Mouse (Mus musculus): ENCODE measurements around the gene Parl.

The Parl gene

DNA sequence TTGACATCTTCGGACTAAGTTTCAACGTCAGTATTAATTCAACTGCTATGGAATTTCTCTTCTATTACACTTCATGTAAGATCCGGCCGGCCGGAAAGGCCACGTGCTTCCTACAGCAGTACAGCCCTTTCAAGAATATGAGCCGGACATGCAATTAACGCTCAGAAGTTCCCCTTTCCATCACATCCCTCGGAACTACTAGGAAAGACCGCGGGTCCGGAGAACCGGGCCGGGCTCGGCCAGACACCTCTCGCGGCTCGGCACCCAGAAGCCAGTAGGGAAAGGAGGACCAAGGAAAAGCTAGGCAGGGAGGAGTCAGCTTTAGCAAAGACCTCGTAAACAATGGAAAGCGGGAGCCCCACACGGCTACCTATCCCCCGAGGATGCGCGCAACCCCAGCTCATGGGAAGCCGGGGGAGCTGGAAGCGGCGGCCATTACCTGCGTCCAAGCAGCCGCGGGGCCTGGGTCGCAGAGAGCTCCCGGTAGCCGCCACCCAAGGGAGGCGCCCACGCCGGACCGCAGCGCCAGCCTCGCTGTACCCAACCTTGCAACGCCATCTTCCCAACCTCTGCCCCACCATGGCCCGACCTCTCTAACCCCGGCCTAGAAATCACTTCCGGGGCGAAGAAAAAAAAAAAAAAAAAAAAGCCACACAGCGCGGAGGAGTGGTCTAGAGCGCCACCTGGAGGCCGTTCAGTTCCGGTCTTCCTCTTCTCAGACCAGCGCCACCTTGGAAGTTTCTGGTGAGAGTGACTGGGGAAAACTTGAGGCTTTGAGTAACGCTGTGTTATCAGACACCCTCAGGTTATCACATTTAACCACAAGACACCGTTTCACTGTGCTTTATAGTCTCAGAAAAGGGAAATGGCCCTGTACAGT, at the start of gene Parl:
Gene Parl, minus strand, starts transcription at position 618 of the 880 bp plus-strand sequence.
- DNase-seq (ENCODE audit: low spot score): peak; percentile 85

DNA sequence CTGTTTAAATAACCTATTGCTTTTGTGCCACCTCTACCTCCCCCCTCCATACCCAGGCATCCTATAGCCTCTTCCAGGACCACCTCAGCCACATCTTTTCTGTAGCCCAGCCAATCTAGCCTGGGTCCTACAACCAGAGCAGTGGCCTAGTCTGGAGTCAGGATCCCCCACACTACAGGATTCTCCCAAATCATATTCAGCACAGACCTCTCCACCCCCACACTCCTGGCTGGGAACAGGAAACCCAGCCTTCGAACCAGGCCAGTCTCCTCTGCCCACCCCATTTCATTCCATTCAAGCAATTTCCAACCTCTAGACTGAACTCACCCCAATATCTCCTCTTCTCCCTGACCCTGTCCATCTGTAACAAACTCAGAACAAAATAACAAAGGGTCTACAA, 43.3 kb upstream of the Parl start:
- DNase-seq (ENCODE audit: low spot score): no peak

DNA sequence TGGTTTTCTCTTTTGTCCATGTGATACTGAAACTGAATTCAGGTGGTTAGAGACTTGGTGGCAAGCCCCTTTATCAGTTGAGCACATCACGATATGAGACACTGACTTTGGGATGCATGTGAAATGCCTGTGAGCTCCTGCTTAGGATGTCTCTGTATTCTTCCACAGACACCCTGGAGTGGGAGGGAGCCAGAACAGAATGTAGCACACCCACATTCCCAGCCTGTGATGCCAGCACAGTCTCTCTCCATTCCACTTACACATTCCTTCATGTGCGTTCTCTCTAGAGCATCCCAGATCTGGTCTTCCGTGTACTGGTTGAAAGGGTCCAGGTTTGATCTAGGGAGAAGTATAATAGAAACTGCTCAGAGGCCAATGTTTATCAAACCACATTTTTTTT, 36.4 kb upstream of the Parl start:
- DNase-seq (ENCODE audit: low spot score): no peak

DNA sequence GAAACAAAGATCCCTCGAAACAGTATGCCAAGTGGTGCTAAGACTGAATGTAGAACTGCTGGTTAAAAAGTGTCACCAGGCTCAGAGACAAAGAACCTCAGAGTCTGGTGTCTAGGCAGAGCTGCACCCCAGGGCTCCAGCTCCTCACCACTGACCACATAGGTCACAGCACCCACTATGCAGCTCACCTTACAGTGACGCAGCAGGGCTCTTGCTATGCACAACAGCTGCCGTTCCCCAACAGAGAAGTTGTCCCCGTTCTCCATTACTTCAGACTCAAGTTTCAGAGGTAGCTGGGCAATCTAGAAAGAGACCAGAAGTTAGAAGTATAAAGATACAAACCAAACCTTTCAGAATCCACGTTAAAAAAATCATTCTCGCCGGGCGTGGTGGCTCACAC, 32.7 kb upstream of the Parl start:
- DNase-seq (ENCODE audit: low spot score): no peak

DNA sequence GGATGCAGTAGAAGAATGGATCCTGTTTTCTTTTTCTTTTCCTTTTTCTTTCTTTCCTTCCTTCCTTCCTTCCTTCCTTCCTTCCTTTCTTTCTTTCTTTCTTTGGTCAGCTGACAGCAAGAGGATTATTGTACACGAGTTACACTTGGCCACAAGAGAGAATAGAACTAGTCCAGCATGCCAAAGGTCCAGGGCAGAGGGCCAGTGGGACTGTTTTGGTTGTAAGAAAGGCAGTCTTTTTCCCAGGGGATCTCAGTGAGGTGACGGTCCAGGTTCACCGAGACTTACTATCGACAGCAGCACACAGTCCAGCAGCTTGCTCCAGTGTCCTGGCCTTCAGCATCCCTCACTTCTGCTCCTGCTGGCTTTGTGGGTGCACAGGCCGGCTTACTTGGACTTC, 26.1 kb upstream of the Parl start:
- DNase-seq (ENCODE audit: low spot score): no peak

DNA sequence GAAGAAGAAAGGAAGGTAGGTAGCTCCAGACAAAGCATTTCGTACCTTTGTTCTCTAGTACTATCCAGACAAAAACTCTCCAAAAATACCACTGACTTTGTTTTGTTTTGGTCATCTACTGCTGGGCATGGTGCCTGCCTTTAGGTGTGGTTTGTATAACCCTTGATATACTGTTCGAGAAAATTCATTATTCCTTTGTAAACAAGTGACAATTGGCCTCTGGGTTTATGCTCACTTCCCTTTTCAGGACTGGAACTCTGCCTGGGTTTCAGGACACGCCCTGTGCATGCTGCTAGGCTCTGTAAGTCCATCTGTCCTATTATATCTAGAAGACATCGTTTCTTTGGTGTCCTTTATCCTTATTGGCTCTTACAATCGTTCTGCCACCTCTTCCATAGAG, 23.1 kb upstream of the Parl start, which contains the start of gene Cyp2ab1:
Gene Cyp2ab1, minus strand, starts transcription at position 119 of the 400 bp plus-strand sequence.
- DNase-seq (ENCODE audit: low spot score): no peak

DNA sequence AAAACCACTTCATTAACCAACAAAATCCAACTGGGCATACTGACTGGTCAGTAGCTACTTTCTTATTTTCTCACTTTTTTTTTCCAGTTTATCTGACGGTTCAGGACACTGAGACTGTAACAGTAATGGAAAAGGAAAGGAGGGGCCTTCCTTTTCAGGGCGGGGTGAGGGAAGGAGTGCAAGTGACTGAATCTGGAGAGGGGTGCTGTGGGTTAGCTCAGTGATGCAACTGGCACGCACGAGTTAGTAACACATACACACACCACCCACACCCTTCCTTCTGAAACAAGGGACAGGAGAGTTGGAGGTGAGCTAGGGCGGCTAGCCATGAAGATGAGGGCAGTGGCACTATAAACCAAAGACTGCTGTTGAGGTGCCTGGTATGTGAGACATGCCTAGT, 21.7 kb upstream of the Parl start:
- no peak for DNase-seq (ENCODE audit: low spot score)

DNA sequence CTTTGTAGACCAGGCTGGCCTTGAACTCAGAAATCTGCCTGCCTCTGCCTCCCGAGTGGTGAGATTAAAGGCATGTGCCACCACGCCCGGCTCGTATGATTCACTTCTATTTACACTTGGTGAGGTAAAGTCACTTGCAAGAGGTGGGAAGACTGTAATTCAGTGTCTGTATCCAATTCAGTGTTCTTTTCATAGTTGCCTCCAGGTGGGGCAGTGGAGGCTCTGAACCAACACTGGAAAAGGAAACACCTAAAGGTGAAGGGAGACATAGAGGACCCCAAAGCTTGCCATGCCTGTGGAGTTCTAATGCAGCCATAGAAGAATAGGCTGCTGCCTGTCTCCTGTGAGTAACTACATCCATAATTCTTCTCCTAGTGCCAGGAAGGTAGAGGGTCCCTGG, 20.1 kb upstream of the Parl start:
- DNase-seq (ENCODE audit: low spot score): no peak

DNA sequence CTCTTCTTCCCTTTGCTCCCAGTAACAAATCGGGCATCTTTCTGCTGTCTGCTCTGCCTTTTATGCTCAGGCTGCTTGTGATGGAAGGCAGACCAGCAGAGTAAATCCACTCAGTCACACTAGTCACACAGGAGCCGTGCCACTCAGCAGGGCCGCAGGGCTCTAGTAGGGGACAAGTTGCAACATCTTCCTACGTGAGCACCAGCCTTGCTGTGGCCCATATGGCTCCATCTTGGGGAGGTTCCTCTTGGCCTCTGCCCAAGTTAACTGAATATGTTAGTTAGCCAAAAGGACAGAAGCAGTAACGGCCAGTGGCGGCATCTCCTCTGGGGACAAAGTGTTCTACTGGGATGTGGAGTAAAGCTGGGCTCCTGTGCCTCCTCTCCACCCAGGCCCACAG, 14.6 kb upstream of the Parl start:
- no peak for DNase-seq (ENCODE audit: low spot score)

DNA sequence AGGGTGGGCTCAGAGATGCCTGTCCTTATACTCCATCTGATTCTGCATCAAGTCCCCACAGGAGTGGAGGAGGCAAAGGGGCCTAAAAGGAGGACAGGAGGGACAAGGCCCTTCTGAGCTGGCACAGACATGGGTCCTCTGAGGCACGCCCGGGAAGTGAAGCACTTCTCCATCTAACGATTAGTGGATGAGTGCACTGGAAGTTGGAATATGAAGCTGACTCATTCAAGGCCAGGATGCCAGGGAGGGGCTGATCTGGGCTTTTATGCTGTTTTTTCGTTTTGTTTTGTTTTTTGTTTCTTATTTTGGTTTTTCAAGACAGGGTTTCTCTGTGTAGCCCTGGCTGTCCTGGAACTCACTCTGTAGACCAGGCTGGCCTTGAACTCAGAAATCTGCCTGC, 13.1 kb upstream of the Parl start:
- DNase-seq (ENCODE audit: low spot score): no peak

DNA sequence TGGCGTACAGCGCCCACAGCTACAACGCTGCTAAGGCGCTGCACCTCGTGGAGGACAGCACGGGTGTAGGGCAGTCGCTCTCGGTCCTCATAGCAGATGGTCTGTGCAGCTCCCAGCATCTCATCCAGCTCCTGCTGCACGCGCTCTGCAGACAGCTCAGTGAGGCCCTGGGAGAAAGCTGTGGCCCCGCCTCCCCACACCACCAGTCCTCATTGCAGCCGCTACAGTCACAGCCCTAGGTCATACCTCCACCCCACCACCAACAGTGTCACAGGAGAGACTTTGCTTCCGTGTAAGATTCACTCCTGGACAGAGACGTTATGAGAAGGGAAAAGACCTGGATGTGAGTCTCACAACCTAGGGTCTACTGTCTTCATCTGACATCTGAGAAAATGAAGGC, 10.1 kb upstream of the Parl start:
- DNase-seq (ENCODE audit: low spot score): no peak

DNA sequence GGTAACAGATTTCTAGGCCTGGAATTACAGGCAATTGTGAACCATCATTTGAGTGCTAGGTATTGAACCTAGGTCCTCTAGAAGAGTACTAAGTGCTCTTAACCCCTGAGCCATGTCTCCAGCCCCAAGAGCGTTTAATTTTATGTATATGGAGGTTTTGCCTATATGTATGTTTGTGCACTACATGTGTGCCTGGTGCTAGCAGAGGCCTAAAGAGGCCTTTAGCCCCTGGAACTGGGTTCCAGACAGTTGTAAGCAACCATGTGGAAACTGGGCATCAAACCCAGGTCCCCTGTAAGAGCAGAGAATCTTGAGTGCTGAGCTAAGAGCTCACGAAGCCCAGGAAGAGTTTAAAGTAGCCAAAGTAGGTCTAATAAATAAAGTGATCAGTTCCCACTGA, 2.1 kb downstream of the Parl start:
- no peak for DNase-seq (ENCODE audit: low spot score)

DNA sequence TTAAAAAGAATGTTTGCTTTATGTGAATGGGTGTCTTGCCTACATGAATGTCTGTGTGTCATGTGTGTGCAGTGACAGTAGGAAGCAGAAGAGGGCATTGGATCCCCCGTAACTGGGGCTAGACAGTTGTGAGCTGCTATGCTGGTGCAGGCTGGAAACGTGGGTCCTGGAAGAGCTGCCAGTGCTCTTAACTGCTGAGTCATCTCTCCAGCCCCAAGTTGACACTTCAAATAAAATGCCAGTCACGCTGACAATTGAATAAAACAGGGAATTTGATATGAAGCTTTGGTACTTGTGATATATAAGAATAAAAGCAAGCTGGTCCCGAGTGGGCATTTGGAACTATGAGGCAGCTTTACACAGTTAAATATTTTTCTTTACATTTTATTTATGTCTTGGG, 21.9 kb downstream of the Parl start:
- no peak for DNase-seq (ENCODE audit: low spot score)

DNA sequence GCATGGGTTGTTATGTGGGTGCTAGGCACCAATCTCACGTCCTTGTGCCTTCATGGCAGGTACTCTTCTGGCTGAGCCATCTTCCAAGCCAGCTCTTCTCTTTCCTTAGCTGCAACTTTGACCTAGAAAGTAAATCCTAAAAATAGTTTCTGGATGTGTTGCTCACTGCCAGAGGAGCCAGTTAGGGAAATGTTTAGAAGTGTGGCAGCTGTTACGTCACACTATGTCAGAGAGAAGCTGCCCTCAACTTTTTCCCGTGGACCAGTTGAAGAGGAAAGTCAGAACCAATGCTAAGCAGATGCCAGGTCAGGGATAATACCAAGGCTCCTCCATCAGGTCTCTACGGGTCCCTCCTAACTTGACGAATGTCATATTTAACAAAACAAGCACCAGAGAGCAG, 22.8 kb downstream of the Parl start:
- DNase-seq (ENCODE audit: low spot score): no peak

DNA sequence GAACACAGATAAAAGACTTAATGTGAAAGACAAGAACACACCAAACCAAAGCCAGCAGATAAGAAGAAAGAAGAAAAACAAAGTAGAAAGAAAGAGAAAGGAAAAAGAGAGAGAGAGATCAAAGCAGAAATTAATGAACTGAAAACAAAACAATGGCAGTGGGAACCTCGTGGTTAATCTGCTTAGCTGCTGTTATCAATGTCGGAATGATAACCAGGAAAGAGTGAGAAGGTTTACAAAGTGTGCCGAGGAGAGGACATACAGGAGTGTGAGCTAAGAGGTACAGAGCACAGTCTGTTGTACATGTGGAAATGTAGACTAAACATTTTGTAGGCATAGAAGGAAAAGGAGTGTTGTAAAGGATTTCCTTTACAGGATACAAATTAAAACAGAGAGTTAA, 29.2 kb downstream of the Parl start:
- no peak for DNase-seq (ENCODE audit: low spot score)

DNA sequence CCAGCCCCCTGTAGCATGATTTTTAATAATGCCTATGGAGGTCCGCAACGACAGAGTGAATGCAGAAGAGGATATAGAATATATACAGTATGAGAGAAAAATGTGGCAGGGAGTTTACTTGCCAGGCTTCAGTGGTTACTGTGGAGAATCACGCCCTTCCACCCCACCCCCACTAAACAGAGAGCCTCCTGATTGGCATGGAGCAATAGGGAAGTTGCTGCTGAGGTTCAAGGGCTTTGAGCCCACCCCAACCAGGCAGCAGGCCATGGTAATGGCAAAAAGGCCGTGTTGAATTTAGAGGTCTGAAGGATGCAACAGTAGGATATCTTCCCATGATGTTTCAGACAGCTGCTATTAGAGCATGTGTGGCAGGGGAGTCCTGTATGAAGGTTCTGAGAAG, 30.8 kb downstream of the Parl start:
- DNase-seq (ENCODE audit: low spot score): no peak

DNA sequence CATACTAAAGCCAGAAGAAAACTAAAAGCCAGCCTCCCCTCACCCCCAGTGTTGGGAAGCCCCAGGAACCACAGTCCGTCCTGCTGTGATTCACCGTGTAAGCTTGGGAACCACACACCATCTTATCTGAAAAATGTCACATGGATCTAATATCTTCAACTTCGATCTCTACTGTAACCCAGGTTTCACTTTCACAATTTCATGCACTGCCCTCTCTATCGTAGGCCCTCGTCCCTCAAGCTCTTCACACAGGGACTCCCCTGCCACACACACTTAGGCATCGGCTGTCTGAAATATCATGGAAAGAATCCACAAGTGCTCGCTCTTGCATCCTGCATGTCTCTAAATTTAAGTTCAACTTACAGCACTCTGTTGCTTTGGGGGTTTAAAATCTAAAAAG, 37.1 kb downstream of the Parl start:
- no peak for DNase-seq (ENCODE audit: low spot score)

DNA sequence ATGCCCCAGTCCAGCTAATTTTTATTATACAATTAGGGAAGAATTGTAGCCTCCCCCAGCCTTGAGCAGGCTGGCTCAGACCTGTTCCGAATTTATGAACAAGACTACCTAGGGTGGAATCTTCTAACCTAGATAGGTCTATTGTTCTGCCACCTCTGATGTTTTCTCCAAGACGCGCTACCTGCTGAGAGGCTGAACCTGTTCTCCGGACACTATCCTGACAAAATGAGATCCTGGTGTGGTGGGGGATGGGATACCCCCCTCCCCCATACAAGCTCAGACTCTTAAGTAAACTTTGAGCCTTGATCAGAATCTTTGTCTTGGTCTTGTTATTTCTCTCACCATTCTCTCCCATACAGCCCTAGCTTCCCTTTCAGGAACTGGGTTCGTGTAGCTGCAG, 44.3 kb downstream of the Parl start:
- no peak for DNase-seq (ENCODE audit: low spot score)

DNA sequence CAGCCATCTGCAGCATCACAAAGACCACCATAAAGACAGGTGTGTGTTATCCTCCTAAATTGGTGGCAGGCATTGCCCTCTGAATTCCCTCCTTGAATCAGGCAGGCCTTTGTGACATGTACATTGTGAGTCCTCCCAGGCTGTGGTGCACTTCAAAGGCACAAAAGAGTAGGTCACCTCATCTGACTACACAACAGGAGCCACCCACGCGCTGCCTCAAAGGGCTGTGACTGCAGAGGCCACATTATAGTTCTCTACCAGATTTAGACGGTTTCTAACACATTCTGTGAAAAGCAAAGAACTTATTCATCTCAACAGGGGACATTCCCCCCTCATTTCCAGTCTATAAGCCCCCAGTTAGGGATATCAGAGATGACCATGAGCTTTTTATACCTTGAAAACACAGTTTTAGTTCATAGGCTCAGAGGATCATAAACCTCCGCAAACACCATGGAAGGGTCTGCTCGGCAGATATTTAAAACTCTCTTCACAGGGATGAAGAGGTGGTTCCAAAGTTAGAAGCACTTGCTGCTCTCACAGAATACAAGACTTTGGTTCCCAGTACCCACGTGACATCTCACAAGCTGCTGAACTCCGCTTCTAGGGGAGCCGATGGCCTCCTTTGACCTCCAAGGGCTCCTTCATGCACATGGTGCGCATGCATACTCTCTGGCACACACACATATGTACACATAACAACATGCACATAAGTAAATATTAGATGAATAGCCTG, 53.6 kb downstream of the Parl start:
- DNase-seq (ENCODE audit: low spot score): no peak

DNA sequence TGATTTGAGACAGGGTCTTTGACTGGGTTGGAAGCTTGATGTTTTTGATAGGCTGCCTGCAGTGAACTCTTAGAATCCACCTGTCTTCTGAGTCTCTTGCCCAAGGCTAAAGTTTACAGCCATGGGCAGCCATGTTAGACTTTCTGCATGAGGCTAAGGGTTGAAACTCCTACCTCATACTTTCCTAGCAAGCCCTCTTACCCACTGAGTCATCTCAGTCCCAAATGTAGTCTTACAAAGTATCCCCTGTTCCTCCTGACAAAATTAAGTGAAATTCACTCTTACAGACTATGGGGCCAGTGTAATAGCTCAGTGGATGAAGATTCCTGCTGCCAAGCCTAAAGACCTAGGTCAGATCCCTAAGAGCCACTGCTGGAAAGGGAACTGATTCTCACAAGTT, 55.1 kb downstream of the Parl start:
- no peak for DNase-seq (ENCODE audit: low spot score)

DNA sequence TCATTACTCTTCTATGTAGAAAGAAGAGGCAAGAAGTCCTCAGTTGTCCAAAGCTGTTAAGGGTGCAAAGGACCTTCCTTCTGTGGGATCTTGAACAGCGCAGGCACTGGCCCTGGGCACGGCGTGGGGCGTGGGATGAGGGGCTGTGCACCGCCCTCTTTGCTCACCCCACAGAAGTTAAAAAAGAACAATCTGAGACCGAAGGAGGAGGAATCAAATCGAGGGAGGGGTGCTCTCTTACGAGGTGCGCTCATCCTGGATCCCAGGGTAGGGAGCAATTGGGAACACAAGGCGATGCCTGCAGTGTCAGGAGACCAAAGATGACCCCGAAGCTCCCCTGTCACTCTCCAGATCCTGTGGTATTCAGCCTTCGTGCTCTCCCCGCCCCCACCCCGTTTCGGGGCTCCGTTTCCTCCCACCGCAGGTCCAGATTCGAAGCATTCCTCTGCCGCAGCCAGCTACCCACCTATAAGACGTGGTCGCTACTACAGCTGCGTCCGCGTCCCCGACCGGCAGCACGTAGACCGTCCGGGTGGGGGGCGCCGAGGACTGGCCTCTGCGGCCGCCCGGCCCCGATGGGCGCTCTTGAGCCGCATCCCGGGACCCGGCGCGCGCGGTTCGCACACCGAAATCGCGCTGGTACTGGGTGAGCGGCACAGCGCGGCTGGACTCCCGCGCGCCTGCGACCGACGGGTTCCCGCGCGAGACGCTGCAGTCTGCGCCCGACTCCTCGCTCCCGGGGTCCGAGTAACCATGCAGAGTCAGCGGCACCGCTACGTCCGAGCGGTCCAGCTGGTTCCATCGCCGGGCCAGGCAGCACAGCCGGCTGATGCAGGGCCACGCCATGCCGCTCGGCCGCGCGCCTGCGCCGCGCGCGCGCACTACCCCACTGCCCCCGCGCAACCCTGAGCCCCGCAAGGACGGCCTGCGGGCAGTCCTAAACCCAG, 61.4 kb downstream of the Parl start, which contains the start of gene Map6d1:
Gene Map6d1, minus strand, starts transcription at position 891 of the 947 bp plus-strand sequence.
- peak; percentile 42 for DNase-seq (ENCODE audit: low spot score)

DNA sequence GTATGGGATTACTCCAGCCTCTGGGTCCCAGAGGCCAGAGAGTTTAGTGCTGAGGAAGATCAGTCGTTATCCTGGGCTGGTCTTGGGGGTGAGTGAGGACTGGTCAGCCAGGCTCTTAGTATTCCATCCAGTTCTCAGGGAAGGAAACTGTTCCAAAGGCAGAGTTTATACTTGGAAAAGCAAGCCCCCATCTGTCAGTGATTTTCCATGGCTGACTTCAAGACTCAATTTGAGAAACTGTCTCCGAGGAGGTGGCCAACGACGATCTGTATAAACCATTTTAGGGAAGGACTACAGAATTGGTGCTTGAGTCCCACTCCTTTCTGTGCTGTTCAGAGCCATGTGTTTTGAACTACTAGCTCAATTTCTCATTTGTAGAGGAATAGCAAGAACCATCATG, 63.5 kb downstream of the Parl start:
- DNase-seq (ENCODE audit: low spot score): no peak
